Mouse (Mus musculus) megakaryocyte-erythroid progenitor cell, adult 5-6 weeks (primary cell): ENCODE measurements around the gene Taf15. TPM values are rescaled to one million over a fixed set of nuclear protein-coding genes. Genes with fewer than 3 reads are reported as not detected.

Experiments used
- ATAC-seq: replicated peaks from 2 replicates; pipeline ENCODE4 v1.8.0; 2016; ENCODE audit warnings: mild to moderate bottlenecking, inconsistent platforms; ENCODE audit not compliant: severe bottlenecking, poor library complexity, low FRiP score, low TSS enrichment
- total RNA-seq, 2 experiments: library from RNA; stranded (forward) in 1 of 2; stranded (reverse) in 1 of 2; fragments of 200-1000, 215-1000 nt in 1 of 2; fragments of >200 nt in 1 of 2; fragmentation: Nextera tagmentation in 1 of 2; gene quantifications; 2 replicates each; pipeline ENCODE4 v1.2.3; 2014 to 2017

The Taf15 gene
- total RNA-seq (2014; fragmentation: Nextera tagmentation) (60.9 and 72.5 TPM in 2 replicates), total RNA-seq (2017) (24.0 and 32.8 TPM in 2 replicates)

- ATAC-seq, result peak; percentile 98
Measured at GRCm38 (mm10) chr11:83472324-83473234, at the start of gene Taf15. Gene Taf15 (plus strand): TSS chr11:83473086.

- ATAC-seq, result peak; percentile 38; the same call in 1 of the 2 replicates
Measured at GRCm38 (mm10) chr11:83424681-83425080, 48.2 kb upstream of the Taf15 start.

GRCm38 (mm10) chr11:83426964-83427363 lies 45.9 kb upstream of the Taf15 start:
- peak; percentile 85 for ATAC-seq

- ATAC-seq, result no peak
Measured at GRCm38 (mm10) chr11:83429355-83429754, 43.5 kb upstream of the Taf15 start, which contains the start of gene Gas2l2. Gene Gas2l2 (minus strand): TSS chr11:83429455.

GRCm38 (mm10) chr11:83432533-83432932 lies 40.4 kb upstream of the Taf15 start:
- no peak for ATAC-seq

- no peak for ATAC-seq
Measured at GRCm38 (mm10) chr11:83437377-83437776, 35.5 kb upstream of the Taf15 start, which contains the start of gene 1700020L24Rik. Gene 1700020L24Rik (plus strand): TSS chr11:83437677.

- no peak for ATAC-seq
Measured at GRCm38 (mm10) chr11:83439426-83440060, 33.3 kb upstream of the Taf15 start.

- peak; percentile 82 for ATAC-seq
Measured at GRCm38 (mm10) chr11:83440081-83441064, 32.5 kb upstream of the Taf15 start.

GRCm38 (mm10) chr11:83441235-83441634 lies 31.7 kb upstream of the Taf15 start:
- no peak for ATAC-seq

GRCm38 (mm10) chr11:83442596-83443267 lies 30.2 kb upstream of the Taf15 start:
- peak; percentile 63; the same call in 1 of the 2 replicates for ATAC-seq

- ATAC-seq, result no peak
Measured at GRCm38 (mm10) chr11:83443824-83444223, 29.1 kb upstream of the Taf15 start.

- no peak for ATAC-seq
Measured at GRCm38 (mm10) chr11:83445001-83445400, 27.9 kb upstream of the Taf15 start.

GRCm38 (mm10) chr11:83447612-83448011 lies 25.3 kb upstream of the Taf15 start:
- no peak for ATAC-seq

GRCm38 (mm10) chr11:83448021-83448926 lies 24.6 kb upstream of the Taf15 start:
- 0 out of 2 replicates have a peak, but pooled peaks have one; percentile 55 for ATAC-seq

- ATAC-seq, result no peak
Measured at GRCm38 (mm10) chr11:83448927-83449236, 24.0 kb upstream of the Taf15 start.

- ATAC-seq, result no peak
Measured at GRCm38 (mm10) chr11:83449298-83449697, 23.6 kb upstream of the Taf15 start.

- no peak for ATAC-seq
Measured at GRCm38 (mm10) chr11:83450550-83450949, 22.3 kb upstream of the Taf15 start.

- no peak for ATAC-seq
Measured at GRCm38 (mm10) chr11:83451281-83451680, 21.6 kb upstream of the Taf15 start.
